Mouse (Mus musculus): ENCODE measurements at regions not wholly inside any gene's neighbourhood (a gene's known extent, or its start where the extent isn't known, plus 50 kb on each side); places are given as distances from the start of the nearest gene placed in this dataset.

DNA sequence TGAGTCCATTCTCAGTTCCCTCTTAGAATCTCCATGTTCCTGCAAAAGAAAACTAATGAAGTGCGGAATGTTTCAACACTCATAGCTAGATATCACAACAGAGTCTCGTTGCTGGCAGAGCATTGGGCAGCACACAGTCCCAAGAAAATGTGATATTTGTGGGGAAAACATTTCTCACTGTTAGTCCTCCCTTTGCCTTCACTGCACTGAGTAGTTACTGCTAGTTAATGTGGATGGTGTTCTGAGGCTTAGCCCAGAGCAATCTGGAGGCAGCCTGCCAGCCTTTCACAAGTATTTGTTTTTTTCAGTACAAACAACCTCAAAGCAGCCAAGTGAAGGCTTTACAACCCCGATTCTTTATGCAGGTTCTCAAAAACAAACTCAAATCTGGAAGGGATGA lies 197.2 kb downstream of the Fam76b start:
- TF ChIP-seq POLR2A (IDR thresholded peaks at IDR 0.05; ENCODE audit: borderline replicate concordance, extremely low read depth, low read depth, low read length) (no peak), CTCF (IDR thresholded peaks at IDR 0.05; ENCODE audit: insufficient read depth, low read length) (no peak)
